Mouse (Mus musculus) heart, postnatal 10 days (tissue): ENCODE measurements at regions not wholly inside any gene's neighbourhood (a gene's known extent, or its start where the extent isn't known, plus 50 kb on each side); places are given as distances from the start of the nearest gene placed in this dataset.
A peak's percentile ranks its signal among the peaks of the same experiment; 100 is the strongest.

ENCODE experiments used
- DNase-seq, 2 experiments: peaks; one replicate each; pipeline ENCODE4 v3.0.0; 2021
- intact Hi-C: fragments of 180-260 bp; cut with DNase I; formaldehyde crosslinking; loops from one replicate; pipeline ENCODE4 v1.15.1; 2025

DNA sequence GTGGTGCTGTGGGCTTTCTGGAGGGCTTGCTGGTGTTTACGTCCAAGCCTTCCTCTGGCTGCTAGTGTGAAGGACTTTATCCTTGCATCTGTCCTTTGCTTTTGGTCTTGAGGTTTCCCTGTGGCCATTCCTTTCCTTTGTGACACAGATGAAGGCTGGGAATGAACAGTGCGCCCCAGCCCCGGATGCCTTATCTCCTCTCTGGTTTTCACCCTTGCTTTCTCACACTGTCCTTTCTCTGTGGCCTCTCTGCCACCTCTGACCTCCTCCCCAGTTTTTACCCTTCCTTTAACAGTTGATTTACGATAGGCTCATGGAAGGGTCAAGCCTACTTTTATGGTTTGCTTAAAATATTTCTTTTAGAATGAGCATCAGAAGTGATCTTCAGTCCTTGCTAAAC lies 53.2 kb downstream of the Gas1 start:
- intact Hi-C loops = no loop called here
- no peak for DNase-seq

DNA sequence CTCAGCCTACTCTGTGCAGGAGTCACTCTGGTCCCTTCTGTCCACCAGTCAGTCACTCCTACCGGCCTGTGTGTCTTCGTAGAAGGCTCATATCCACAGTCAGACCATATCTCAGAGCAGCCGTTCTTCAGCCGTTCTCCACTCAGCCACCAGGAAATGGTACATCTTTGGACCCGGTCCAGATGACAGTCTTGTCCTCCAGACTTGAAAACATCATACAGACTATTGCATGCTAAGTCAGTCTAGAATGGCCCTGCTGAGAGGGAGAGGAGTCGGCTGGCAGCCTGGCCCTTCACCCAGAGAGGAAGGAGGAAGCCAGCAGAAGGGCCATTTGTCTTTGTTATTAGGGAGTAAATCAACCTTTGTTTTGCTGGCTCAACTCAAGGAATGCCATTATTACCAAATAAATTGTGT lies 54.0 kb downstream of the Gas1 start:
- intact Hi-C loops = no loop called here
- DNase-seq = peak in 1 of 2 experiments; percentile 30

- DNase-seq = no peak
These were observed 54.6 kb downstream of the Gas1 start for GRCm38 (mm10) chr13:60122341-60123173.

GRCm38 (mm10) chr13:60111465-60111864 lies 65.7 kb downstream of the Gas1 start:
- DNase-seq = no peak
- intact Hi-C loops = no loop called here

More at GRCm38 (mm10) chr13:60122341-60123173, 54.6 kb downstream of the Gas1 start:
- intact Hi-C loops = no loop called here

GRCm38 (mm10) chr13:60110079-60110846 lies 66.9 kb downstream of the Gas1 start:
- intact Hi-C loops = no loop called here
- peak; percentile 66 to 70 for DNase-seq

DNA sequence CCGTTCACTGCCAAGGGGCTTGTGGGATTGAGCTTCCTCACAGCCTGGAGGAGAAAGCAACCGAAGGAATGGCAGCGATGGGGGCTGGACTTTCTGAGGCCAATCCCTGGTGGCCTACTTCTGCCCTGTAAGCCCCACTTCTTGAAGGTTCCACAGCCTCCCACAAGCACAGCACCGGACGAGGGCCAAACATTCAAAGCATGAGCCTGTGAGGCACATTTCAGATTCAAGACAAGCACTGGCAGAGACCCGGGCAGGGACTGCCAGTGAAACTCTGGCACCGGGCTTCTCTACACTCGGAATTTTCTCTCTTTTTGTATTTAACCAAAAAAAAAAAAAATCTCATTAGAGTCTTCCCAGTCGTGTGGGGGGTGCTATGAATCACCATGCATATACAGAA lies 71.9 kb downstream of the Gas1 start:
- no peak for DNase-seq
- intact Hi-C loops = no loop called here

- intact Hi-C loops = no loop called here
- no peak for DNase-seq
These were observed 75.5 kb downstream of the Gas1 start for GRCm38 (mm10) chr13:60101651-60102050.

- intact Hi-C loops = no loop called here
- no peak for DNase-seq
These were observed 76.7 kb downstream of the Gas1 start for GRCm38 (mm10) chr13:60100130-60101112.

DNA sequence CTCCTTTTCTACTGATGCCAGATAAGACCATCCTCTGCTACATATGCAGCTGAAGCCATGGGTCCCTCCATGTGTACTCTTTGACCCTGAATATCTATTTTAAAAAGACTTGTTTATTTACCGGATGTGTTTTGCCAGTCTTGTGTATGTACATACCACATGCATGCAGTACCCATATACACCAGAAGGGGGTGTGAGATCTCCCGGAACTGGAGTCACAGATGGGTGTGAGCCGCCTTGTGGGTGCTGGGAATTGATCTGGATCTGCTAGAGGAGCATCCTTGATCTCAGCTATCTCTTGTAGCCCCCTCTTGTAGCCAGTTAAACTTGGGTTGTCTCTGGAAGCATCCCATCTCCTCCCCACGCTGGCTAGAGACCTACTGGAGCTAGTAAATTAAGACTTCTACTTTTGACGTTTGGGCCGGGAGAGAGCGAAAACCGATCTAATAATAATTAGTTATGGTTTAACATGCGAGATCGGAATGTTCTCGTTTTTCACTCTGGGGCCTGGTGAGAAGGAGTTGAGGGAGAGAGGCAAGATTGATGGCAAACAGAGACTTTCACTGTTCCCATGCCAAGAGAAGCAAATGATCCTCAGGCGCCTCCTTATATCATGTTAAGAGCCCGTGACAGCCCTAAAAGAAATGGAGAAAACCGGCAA lies 77.6 kb downstream of the Gas1 start:
- no peak for DNase-seq

DNA sequence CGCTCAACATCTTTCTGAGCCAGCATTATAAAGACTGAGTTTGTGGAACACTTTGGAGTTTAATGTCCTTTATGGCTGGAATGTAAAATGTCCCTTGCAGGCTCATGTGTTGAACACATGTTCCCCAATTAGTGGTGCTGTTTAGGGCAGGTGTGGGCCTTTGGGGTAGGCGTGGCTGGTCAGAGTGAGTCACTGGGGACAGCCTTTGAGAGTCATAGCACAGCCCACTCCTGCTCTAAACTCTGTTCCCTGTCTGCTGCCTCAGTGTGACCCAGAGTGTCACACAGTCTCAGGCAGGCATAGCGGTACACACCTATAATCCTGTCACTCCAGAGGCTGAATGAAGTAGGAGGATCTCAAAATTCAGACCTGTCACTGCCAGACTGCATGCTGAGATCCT lies 78.8 kb downstream of the Gas1 start:
- intact Hi-C loops = no loop called here

More for the DNA sequence above, 77.6 kb downstream of the Gas1 start:
- intact Hi-C loops = no loop called here

DNA sequence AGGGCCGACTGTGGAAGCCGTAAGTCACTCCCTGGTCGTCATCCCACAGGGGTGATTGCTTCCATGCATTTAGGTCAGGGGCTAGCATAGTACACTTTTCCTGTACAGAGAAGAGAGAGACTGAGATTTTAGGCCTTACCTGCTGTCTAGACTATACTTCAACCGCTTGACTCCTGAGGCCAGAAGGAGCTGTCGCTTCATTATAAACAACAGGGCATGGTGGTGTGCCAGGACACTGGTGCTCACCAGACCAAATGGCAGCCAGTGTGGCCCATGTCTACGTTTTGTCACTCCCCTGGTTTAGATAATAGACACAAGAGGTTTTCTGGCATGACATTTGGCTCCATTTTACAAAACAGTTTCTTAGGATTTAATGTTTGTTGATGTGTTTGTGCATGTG lies 79.4 kb downstream of the Gas1 start:
- intact Hi-C loops = no loop called here
- no peak for DNase-seq

More for the DNA sequence above, 78.8 kb downstream of the Gas1 start:
- DNase-seq = no peak

DNA sequence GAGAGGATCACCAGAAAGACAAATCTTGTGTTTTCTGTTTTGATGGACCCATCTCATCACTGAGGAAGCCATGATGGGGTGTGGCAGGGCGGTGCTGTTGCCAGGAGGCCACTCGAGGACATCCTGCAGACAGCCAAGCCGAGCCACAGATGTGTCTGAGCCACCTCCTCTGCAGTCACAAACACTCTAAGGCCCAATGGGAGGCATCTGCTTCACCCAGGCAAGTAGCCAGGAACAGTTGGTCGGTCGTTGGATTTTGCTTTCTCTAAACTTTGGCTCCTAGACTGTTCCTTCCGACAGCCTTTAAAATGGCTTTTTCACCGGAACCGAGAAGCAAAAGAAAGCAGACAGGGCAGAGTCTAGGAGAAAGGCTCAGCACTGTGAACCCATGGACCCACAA lies 90.5 kb downstream of the Gas1 start:
- peak; percentile 70 to 71 for DNase-seq
- intact Hi-C loops = no loop called here

GRCm38 (mm10) chr13:60084975-60085374 lies 92.2 kb downstream of the Gas1 start:
- peak in 1 of 2 experiments; percentile 38 for DNase-seq
- intact Hi-C loops = no loop called here

GRCm38 (mm10) chr13:60084290-60084689 lies 92.9 kb downstream of the Gas1 start:
- intact Hi-C loops = no loop called here
- no peak for DNase-seq

DNA sequence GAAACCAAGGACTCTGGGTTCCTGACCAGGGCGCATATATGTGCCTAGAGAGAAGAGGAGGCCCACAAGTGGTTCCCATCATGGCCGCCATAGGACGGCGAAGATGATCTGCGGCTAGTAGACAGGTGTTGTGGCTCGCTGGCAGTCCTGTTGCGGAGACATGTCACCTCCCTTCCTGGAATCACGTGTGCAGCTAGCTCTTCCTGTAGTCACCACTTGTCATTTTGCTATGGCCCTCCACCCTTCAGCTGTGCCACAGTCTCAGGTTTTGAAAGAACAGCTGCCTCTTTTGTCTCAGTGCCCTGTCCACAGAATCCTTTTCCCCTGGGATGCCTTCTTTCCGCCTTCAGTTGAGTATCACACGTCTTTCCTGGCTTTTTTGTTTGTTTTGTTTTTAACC lies 97.1 kb downstream of the Gas1 start:
- intact Hi-C loops = no loop called here
- DNase-seq = no peak

- intact Hi-C loops = loop anchor here (5.0 kb wide), 1 partner anchor 61 kb away; no protein-coding TSS in a partner anchor
- peak; percentile 63 to 77 for DNase-seq
These were observed 98.7 kb downstream of the Gas1 start for GRCm38 (mm10) chr13:60078331-60079050.

DNA sequence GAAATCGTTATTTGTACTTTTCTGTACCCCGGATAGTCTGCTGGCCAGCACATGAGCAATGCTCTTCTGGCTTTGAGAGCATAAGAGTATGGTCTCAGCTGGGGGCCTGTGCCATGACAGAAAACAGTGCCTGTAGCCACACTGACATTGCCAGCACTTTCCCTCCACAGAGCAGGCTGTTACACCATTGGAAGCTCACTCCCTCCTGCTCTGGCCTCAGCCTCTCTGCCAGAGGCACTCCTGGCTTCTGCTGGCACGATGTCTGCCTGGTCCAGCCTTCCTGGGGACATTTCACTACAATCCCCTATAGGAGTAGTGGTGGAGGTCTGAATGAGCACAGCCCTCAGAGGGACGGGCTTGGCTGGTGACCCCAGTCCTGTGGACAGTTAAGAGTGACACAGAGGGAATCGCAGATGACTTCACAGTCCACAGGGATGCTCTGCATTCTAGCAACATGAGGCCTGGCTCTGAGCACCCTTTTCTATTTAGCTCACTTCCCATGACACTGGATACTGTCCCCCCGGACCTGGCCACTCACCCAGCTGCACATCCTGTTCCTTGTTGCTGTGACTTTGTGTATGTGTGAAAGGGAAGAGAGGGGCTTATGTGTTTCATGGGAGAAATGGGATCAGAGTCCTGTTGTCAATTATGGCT lies 100.9 kb downstream of the Gas1 start:
- intact Hi-C loops = loop anchor here (5.0 kb wide), 1 partner anchor 59 kb away; no protein-coding TSS in a partner anchor
- peak in 1 of 2 experiments; percentile 45 for DNase-seq

DNA sequence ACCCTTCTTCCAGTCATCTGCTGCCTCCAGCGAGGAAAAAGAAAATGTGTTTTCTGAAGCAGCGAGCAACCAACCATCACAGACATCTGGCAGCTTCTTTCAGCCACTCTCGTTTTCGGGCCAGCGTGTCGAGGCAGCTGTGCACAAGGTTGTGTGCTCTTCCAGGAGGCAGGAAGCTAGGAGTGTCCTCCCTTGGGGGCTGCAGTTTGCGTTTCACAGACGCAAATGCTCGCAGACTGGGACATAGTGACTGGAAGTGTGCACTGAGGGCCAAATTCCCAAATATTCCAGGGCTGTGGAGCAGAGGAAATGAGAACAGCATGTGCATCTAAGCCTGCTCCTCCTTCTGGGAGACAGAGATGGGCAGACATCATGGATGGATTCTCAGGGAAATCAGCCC lies 105.6 kb downstream of the Gas1 start:
- intact Hi-C loops = no loop called here
- peak; percentile 75 to 79 for DNase-seq

DNA sequence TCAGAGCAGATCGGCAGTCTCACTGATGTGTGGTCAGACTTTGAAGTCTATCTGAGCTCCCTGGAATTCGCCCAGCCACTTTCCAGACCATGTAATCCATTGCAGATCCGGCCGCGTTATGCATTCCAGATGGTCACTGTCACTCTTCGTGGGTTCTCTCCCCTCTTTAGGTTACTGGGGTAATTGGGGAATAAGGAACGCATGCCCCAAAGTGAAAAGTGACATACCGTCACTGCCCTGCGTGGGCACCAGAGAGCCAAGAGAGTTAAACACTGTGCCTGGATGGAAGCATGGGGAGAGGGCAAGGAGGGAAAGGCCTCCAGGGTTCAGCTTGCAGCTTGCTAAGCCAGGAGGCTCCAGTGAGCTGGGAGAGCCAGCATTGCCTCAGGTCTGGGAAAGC lies 108.0 kb downstream of the Gas1 start:
- peak; percentile 37 to 46 for DNase-seq
- intact Hi-C loops = no loop called here
